Mouse (Mus musculus) liver, postnatal 0 days (tissue): ENCODE data around the gene Tbc1d8. TPM values are rescaled to one million over a fixed set of nuclear protein-coding genes. Genes with fewer than 3 reads are reported as not detected.

Source experiments
- ATAC-seq: fragments of 200-750 bp; cut with Nextera tagmentation; 2 replicates; pipeline ENCODE4 v1.8.0; 2017; ENCODE audit warnings: mild to moderate bottlenecking, moderate library complexity
- DNase-seq: peaks from one replicate; pipeline ENCODE4 v3.0.0-alpha.2; 2016
- H3K27ac ChIP-seq: fragments of 300-500 bp; sonication (generic); 2 replicates; pipeline ENCODE4 v1.5.1; 2014; ENCODE audit warnings: antibody characterized with exemption, moderate library complexity, mild to moderate bottlenecking, low read depth
- H3K27me3 ChIP-seq: fragments of 300-500 bp; sonication (generic); 2 replicates; pipeline ENCODE4 v1.6.1; 2014; ENCODE audit warnings: low read length, control low read depth, mixed read lengths; ENCODE audit not compliant: insufficient read depth
- H3K36me3 ChIP-seq: fragments of 300-500 bp; sonication (generic); replicated peaks from 2 replicates; pipeline ENCODE4 v1.6.1; 2014; ENCODE audit warnings: mild to moderate bottlenecking, control low read depth, low read length, moderate library complexity, mixed read lengths; ENCODE audit not compliant: insufficient read depth
- H3K4me1 ChIP-seq: fragments of 300-500 bp; sonication (generic); 2 replicates; pipeline ENCODE4 v1.6.1; 2014; ENCODE audit warnings: antibody characterized with exemption, mild to moderate bottlenecking, control low read depth; ENCODE audit not compliant: insufficient read depth
- H3K4me2 ChIP-seq: fragments of 300-500 bp; sonication (generic); 2 replicates; pipeline ENCODE4 v1.6.1; 2014; ENCODE audit warnings: low read depth, mild to moderate bottlenecking, low read length, moderate library complexity, mixed read lengths
- H3K4me3 ChIP-seq: fragments of 300-500 bp; sonication (generic); 2 replicates; pipeline ENCODE4 v1.5.1; 2014; ENCODE audit warnings: low read depth, low read length
- H3K9ac ChIP-seq: fragments of 300-500 bp; sonication (generic); replicated peaks from 2 replicates; pipeline ENCODE4 v1.6.1; 2014; ENCODE audit warnings: mild to moderate bottlenecking, moderate library complexity
- H3K9me3 ChIP-seq: fragments of 300-500 bp; sonication (generic); 2 replicates; pipeline ENCODE4 v1.6.1; 2016; ENCODE audit warnings: mild to moderate bottlenecking, control low read depth, low read length, mixed read lengths
- CTCF ChIP-seq: sonication (generic); IDR thresholded peaks from 2 replicates; pipeline ENCODE4 v1.5.1; 2016; ENCODE audit warnings: antibody characterized with exemption, low read depth
- EP300 ChIP-seq: IDR thresholded peaks from 2 replicates; pipeline ENCODE4 v1.6.1; 2016; ENCODE audit warnings: antibody characterized with exemption, low read depth, mild to moderate bottlenecking
- whole genome bisulfite sequencing: fragments of 180-500 bp; shearing (Covaris S2); extraction: QIAGEN DNeasy Blood & Tissue Kit; methylation state at CpG from one replicate; pipeline ENCODE4 v1.1.7; 2014; ENCODE audit not compliant: insufficient replicate concordance; 5-methylcytosine and 5-hydroxymethylcytosine counted together
- polyA plus RNA-seq: library from polyadenylated mRNA; unstranded; fragments of >200 nt; fragmentation: Nextera tagmentation; extraction: Ambion mirVana; gene quantifications from 2 replicates; pipeline ENCODE4 v1.2.1, GENCODE M21; 2015

The Tbc1d8 gene
- polyA plus RNA-seq: 7.2 and 8.8 TPM in 2 replicates

GRCm38 (mm10) chr1:39478057-39478895 lies at the start of gene Tbc1d8:
Gene Tbc1d8 (minus strand): TSS chr1:39478755.
- peaks cover 9% of the 10 kb centered on the region for H3K36me3 ChIP-seq
- peak within 1 kb of the TSS; percentile 95 for H3K9ac ChIP-seq
- ATAC-seq (peak; percentile 92), DNase-seq (peak; percentile 95)
- peak within 1 kb of the TSS; percentile 82 for H3K4me3 ChIP-seq
- under 1% methylated on average over 74 of the region's 90 CpGs for WGBS
- H3K4me1 ChIP-seq: peaks cover 44% of the 10 kb centered on the region
- H3K9me3 ChIP-seq: no peaks in the 10 kb centered on the region
- H3K4me2 ChIP-seq: peak within 1 kb of the TSS; percentile 96
- H3K27ac ChIP-seq: peak within 1 kb of the TSS; percentile 95
- no peak for TF ChIP-seq EP300
- TF ChIP-seq CTCF: no peak
- H3K27me3 ChIP-seq: no peaks in the 10 kb centered on the region

- Histone ChIP-seq H3K9ac (no peak overlapping the region), H3K4me2 (no peak overlapping the region), H3K9me3 (no peaks in the 10 kb centered on the region), H3K4me1 (0 out of 2 replicates have a peak, but pooled peaks cover 2% of the 10 kb centered on the region), H3K4me3 (no peak overlapping the region), H3K27ac (no peak overlapping the region), H3K27me3 (no peaks in the 10 kb centered on the region), H3K36me3 (no peaks in the 10 kb centered on the region)
- TF ChIP-seq EP300 (no peak), CTCF (no peak)
- DNase-seq: no peak
- ATAC-seq: no peak
- WGBS: 55% methylated on average over 6 of the region's 6 CpGs
These were observed 49.8 kb upstream of the Tbc1d8 start for GRCm38 (mm10) chr1:39528319-39528718.

GRCm38 (mm10) chr1:39527432-39527831 lies 48.9 kb upstream of the Tbc1d8 start:
- no peaks in the 10 kb centered on the region for H3K9me3 ChIP-seq
- whole genome bisulfite sequencing: 15% methylated on average over 7 of the region's 7 CpGs
- H3K36me3 ChIP-seq: no peaks in the 10 kb centered on the region
- H3K4me1 ChIP-seq: 0 out of 2 replicates have a peak, but pooled peaks cover 2% of the 10 kb centered on the region
- no peaks in the 10 kb centered on the region for H3K27me3 ChIP-seq
- no peak overlapping the region for H3K4me2 ChIP-seq
- ATAC-seq: peak; percentile 59
- H3K9ac ChIP-seq: no peak overlapping the region
- DNase-seq: peak; percentile 89
- H3K27ac ChIP-seq: no peak overlapping the region
- TF ChIP-seq CTCF (peak; percentile 93), EP300 (no peak)
- H3K4me3 ChIP-seq: no peak overlapping the region

- H3K4me3 ChIP-seq: no peak overlapping the region
- ATAC-seq (no peak), DNase-seq (no peak)
- no peak overlapping the region for H3K27ac ChIP-seq
- TF ChIP-seq EP300 (no peak), CTCF (no peak)
- H3K9me3 ChIP-seq: no peaks in the 10 kb centered on the region
- H3K36me3 ChIP-seq: no peaks in the 10 kb centered on the region
- H3K4me1 ChIP-seq: 0 out of 2 replicates have a peak, but pooled peaks cover 2% of the 10 kb centered on the region
- WGBS: 68% methylated on average over 9 of the region's 9 CpGs
- H3K27me3 ChIP-seq: no peaks in the 10 kb centered on the region
- no peak overlapping the region for H3K9ac ChIP-seq
- no peak overlapping the region for H3K4me2 ChIP-seq
These were observed 48.0 kb upstream of the Tbc1d8 start for GRCm38 (mm10) chr1:39526371-39527167.

- Histone ChIP-seq H3K4me2 (no peak overlapping the region), H3K27ac (no peak overlapping the region), H3K4me1 (0 out of 2 replicates have a peak, but pooled peaks cover 2% of the 10 kb centered on the region), H3K4me3 (no peak overlapping the region), H3K9ac (no peak overlapping the region), H3K27me3 (no peaks in the 10 kb centered on the region), H3K9me3 (no peaks in the 10 kb centered on the region), H3K36me3 (no peaks in the 10 kb centered on the region)
- ATAC-seq: peak; percentile 45
- TF ChIP-seq CTCF (no peak), EP300 (0 out of 2 replicates have a peak, but pooled peaks have one; percentile 11)
- WGBS: 30% methylated on average over 7 of the region's 7 CpGs
- DNase-seq: no peak
These were observed 47.2 kb upstream of the Tbc1d8 start for GRCm38 (mm10) chr1:39525763-39526162.

- 20% methylated on average over 5 of the region's 5 CpGs for WGBS
- no peak overlapping the region for H3K9ac ChIP-seq
- 0 out of 2 replicates have a peak, but pooled peaks cover 2% of the 10 kb centered on the region for H3K4me1 ChIP-seq
- H3K27ac ChIP-seq: no peak overlapping the region
- no peaks in the 10 kb centered on the region for H3K36me3 ChIP-seq
- no peak overlapping the region for H3K4me3 ChIP-seq
- H3K9me3 ChIP-seq: 0 out of 2 replicates have a peak, but pooled peaks cover 3% of the 10 kb centered on the region
- TF ChIP-seq CTCF (peak; percentile 80), EP300 (no peak)
- DNase-seq (peak; percentile 31), ATAC-seq (peak; percentile 43; the same call in 1 of the 2 replicates)
- no peaks in the 10 kb centered on the region for H3K27me3 ChIP-seq
- no peak overlapping the region for H3K4me2 ChIP-seq
These were observed 44.0 kb upstream of the Tbc1d8 start for GRCm38 (mm10) chr1:39522519-39522918.
